Mouse (Mus musculus): Measurements from ENCODE around the gene Zscan22. TPM values are rescaled to one million over a fixed set of nuclear protein-coding genes. Genes with fewer than 3 reads are reported as not detected.
"Not testable (repeated sequence)": the region's sequence is repeated elsewhere in the genome, so short reads cannot be mapped to it uniquely, and the experiment has no call there.

The Zscan22 gene
- 10 to 100 TPM; 12.0 to 19.1 (median 16.4) TPM for total RNA-seq (2022)

- peak; percentile 95 for DNase-seq
Measured at GRCm38 (mm10) chr7:12897655-12898410, at the start of gene Zscan22. TSS of gene Zscan22 (plus strand) at chr7:12897815.

GRCm38 (mm10) chr7:12874301-12874700, 23.3 kb upstream of the Zscan22 start:
- no peak for DNase-seq

GRCm38 (mm10) chr7:12880036-12880435, 17.6 kb upstream of the Zscan22 start:
- no peak for DNase-seq

GRCm38 (mm10) chr7:12880497-12880896, 17.1 kb upstream of the Zscan22 start:
- DNase-seq, result not testable (repeated sequence)

- peak; percentile 93 for DNase-seq
Measured at GRCm38 (mm10) chr7:12880911-12881660, 16.5 kb upstream of the Zscan22 start, which contains the start of gene Zfp128. TSS of gene Zfp128 (plus strand) at chr7:12881177.

- no peak for DNase-seq
Measured at GRCm38 (mm10) chr7:12886563-12887266, 10.9 kb upstream of the Zscan22 start.

GRCm38 (mm10) chr7:12887585-12887984, 10.0 kb upstream of the Zscan22 start:
- DNase-seq, result no peak

GRCm38 (mm10) chr7:12890928-12891327, 6.7 kb upstream of the Zscan22 start:
- DNase-seq, result no peak

- no peak for DNase-seq
Measured at GRCm38 (mm10) chr7:12891334-12891733, 6.3 kb upstream of the Zscan22 start.

- DNase-seq, result no peak
Measured at GRCm38 (mm10) chr7:12901517-12901916, 3.9 kb downstream of the Zscan22 start.

GRCm38 (mm10) chr7:12903623-12904022, 6.0 kb downstream of the Zscan22 start:
- DNase-seq, result no peak

- DNase-seq, result no peak
Measured at GRCm38 (mm10) chr7:12905146-12905545, 7.5 kb downstream of the Zscan22 start.

- DNase-seq, result peak; percentile 59
Measured at GRCm38 (mm10) chr7:12909498-12909962, 11.9 kb downstream of the Zscan22 start.

GRCm38 (mm10) chr7:12910181-12910668, 12.6 kb downstream of the Zscan22 start:
- DNase-seq, result peak; percentile 30

- DNase-seq, result no peak
Measured at GRCm38 (mm10) chr7:12913556-12913955, 15.9 kb downstream of the Zscan22 start.

GRCm38 (mm10) chr7:12920495-12920894, 22.9 kb downstream of the Zscan22 start:
- not testable (repeated sequence) for DNase-seq

- no peak for DNase-seq
Measured at GRCm38 (mm10) chr7:12921318-12921704, 23.7 kb downstream of the Zscan22 start.

GRCm38 (mm10) chr7:12921705-12922465, 24.3 kb downstream of the Zscan22 start, which contains the start of gene Rps5:
TSS of gene Rps5 (plus strand) at chr7:12922290.
- DNase-seq, result peak; percentile 98

- no peak for DNase-seq
Measured at GRCm38 (mm10) chr7:12922729-12923128, 25.1 kb downstream of the Zscan22 start.

GRCm38 (mm10) chr7:12926316-12926715, 28.7 kb downstream of the Zscan22 start:
- no peak for DNase-seq

GRCm38 (mm10) chr7:12927191-12927680, 29.6 kb downstream of the Zscan22 start, which contains the start of gene Rnf225:
TSS of gene Rnf225 (plus strand) at chr7:12927416.
- no peak for DNase-seq

Measured in adrenal gland, adult 8-10 months (tissue).